Mouse (Mus musculus) lung, postnatal 0 days (tissue): ENCODE data around the gene Cd86. TPM values are rescaled to one million over a fixed set of nuclear protein-coding genes. Genes with fewer than 3 reads are reported as not detected.

Experiments
- ATAC-seq: fragments of 200-750 bp; cut with Nextera tagmentation; 2 replicates; pipeline ENCODE4 v1.8.0; 2017; ENCODE audit warnings: moderate library complexity
- DNase-seq: peaks from one replicate; pipeline ENCODE4 v3.0.0-alpha.2; 2016; ENCODE audit warnings: low spot score
- H3K27ac ChIP-seq: fragments of 300-500 bp; sonication (generic); 2 replicates; pipeline ENCODE4 v1.5.1; 2014; ENCODE audit warnings: antibody characterized with exemption, mild to moderate bottlenecking, low read length, mixed read lengths
- H3K27me3 ChIP-seq: fragments of 300-500 bp; sonication (generic); replicated peaks from 2 replicates; pipeline ENCODE4 v1.6.1; 2014; ENCODE audit warnings: low read length, mixed read lengths; ENCODE audit not compliant: insufficient read depth
- H3K36me3 ChIP-seq: fragments of 300-500 bp; sonication (generic); 2 replicates; pipeline ENCODE4 v1.6.1; 2014; ENCODE audit warnings: low read length, mixed read lengths; ENCODE audit not compliant: insufficient read depth
- H3K4me1 ChIP-seq: fragments of 300-500 bp; sonication (generic); 2 replicates; pipeline ENCODE4 v1.6.1; 2014; ENCODE audit warnings: antibody characterized with exemption, low read depth, low read length, mixed read lengths; ENCODE audit not compliant: insufficient read depth
- H3K4me2 ChIP-seq: fragments of 300-500 bp; sonication (generic); replicated peaks from 2 replicates; pipeline ENCODE4 v1.6.1; 2014; ENCODE audit warnings: low read depth, mild to moderate bottlenecking, low read length, moderate library complexity, mixed read lengths
- H3K4me3 ChIP-seq: fragments of 300-500 bp; sonication (generic); 2 replicates; pipeline ENCODE4 v1.5.1; 2014; ENCODE audit warnings: low read depth, low read length
- H3K9ac ChIP-seq: fragments of 300-500 bp; sonication (generic); replicated peaks from 2 replicates; pipeline ENCODE4 v1.6.1; 2014; ENCODE audit warnings: low read depth, mild to moderate bottlenecking
- H3K9me3 ChIP-seq: fragments of 300-500 bp; sonication (generic); 2 replicates; pipeline ENCODE4 v1.6.1; 2016; ENCODE audit warnings: low read length, mixed read lengths
- CTCF ChIP-seq: IDR thresholded peaks from 2 replicates; pipeline ENCODE4 v1.5.1; 2016; ENCODE audit warnings: antibody characterized with exemption, mild to moderate bottlenecking
- EP300 ChIP-seq: IDR thresholded peaks from 2 replicates; pipeline ENCODE4 v1.6.1; 2016; ENCODE audit warnings: antibody characterized with exemption, mild to moderate bottlenecking, control low read depth
- WGBS: fragments of 180-500 bp; shearing (Covaris S2); extraction: QIAGEN DNeasy Blood & Tissue Kit; methylation state at CpG from one replicate; pipeline ENCODE4 v1.1.7; 2014; 5-methylcytosine and 5-hydroxymethylcytosine counted together
- polyA plus RNA-seq: library from polyadenylated mRNA; unstranded; fragments of >200 nt; fragmentation: Nextera tagmentation; extraction: Ambion mirVana; gene quantifications from 2 replicates; pipeline ENCODE4 v1.2.1, GENCODE M21; 2015

Gene Cd86
- polyA plus RNA-seq, 1 experiment from 2014 or later = 2.6 TPM

GRCm38 (mm10) chr16:36666448-36667017 lies 652 bp upstream of the Cd86 start:
- no peak overlapping the region for H3K9ac ChIP-seq
- no peak for TF ChIP-seq CTCF
- TF ChIP-seq EP300 = no peak
- no peak overlapping the region for H3K4me3 ChIP-seq
- DNase-seq = no peak
- ATAC-seq = no peak
- WGBS = 81% methylated on average over 10 of the region's 10 CpGs
- no peaks in the 10 kb centered on the region for H3K27me3 ChIP-seq
- no peak overlapping the region for H3K27ac ChIP-seq
- no peak overlapping the region for H3K4me2 ChIP-seq
- no peaks in the 10 kb centered on the region for H3K4me1 ChIP-seq
- H3K36me3 ChIP-seq = no peaks in the 10 kb centered on the region
- H3K9me3 ChIP-seq = no peaks in the 10 kb centered on the region

- Histone ChIP-seq H3K36me3 (no peaks in the 10 kb centered on the region), H3K9me3 (no peaks in the 10 kb centered on the region), H3K27me3 (no peaks in the 10 kb centered on the region), H3K4me1 (no peaks in the 10 kb centered on the region), H3K4me2 (no peak overlapping the region), H3K9ac (no peak overlapping the region), H3K27ac (no peak overlapping the region), H3K4me3 (no peak overlapping the region)
- TF ChIP-seq CTCF = no peak
- TF ChIP-seq EP300 = no peak
- no peak for ATAC-seq
- no peak for DNase-seq
- WGBS = 71% methylated on average over 5 of the region's 5 CpGs
These were observed 2.4 kb downstream of the Cd86 start for GRCm38 (mm10) chr16:36663484-36663883.

- H3K27me3 ChIP-seq = no peaks in the 10 kb centered on the region
- H3K9me3 ChIP-seq = no peaks in the 10 kb centered on the region
- no peak overlapping the region for H3K4me2 ChIP-seq
- TF ChIP-seq EP300 = no peak
- no peak for TF ChIP-seq CTCF
- no peak for ATAC-seq
- no peak overlapping the region for H3K4me3 ChIP-seq
- no peak for DNase-seq
- WGBS = 80% methylated on average over 10 of the region's 10 CpGs
- no peaks in the 10 kb centered on the region for H3K36me3 ChIP-seq
- H3K27ac ChIP-seq = no peak overlapping the region
- H3K4me1 ChIP-seq = no peaks in the 10 kb centered on the region
- no peak overlapping the region for H3K9ac ChIP-seq
These were observed 4.6 kb downstream of the Cd86 start for GRCm38 (mm10) chr16:36661330-36661729.

- Histone ChIP-seq H3K27ac (no peak overlapping the region), H3K9me3 (no peaks in the 10 kb centered on the region), H3K4me2 (no peak overlapping the region), H3K9ac (no peak overlapping the region), H3K36me3 (no peaks in the 10 kb centered on the region), H3K4me3 (no peak overlapping the region), H3K27me3 (no peaks in the 10 kb centered on the region), H3K4me1 (no peaks in the 10 kb centered on the region)
- ATAC-seq = no peak
- TF ChIP-seq CTCF (no peak), EP300 (no peak)
- peak; percentile 32 for DNase-seq
- WGBS = 80% methylated on average over 4 of the region's 4 CpGs
These were observed 10.0 kb downstream of the Cd86 start for GRCm38 (mm10) chr16:36655910-36656309.

GRCm38 (mm10) chr16:36655199-36655598 lies 10.7 kb downstream of the Cd86 start:
- no peak for ATAC-seq
- Histone ChIP-seq H3K27me3 (no peaks in the 10 kb centered on the region), H3K4me1 (no peaks in the 10 kb centered on the region), H3K9me3 (no peaks in the 10 kb centered on the region), H3K36me3 (no peaks in the 10 kb centered on the region), H3K9ac (no peak overlapping the region), H3K4me2 (no peak overlapping the region), H3K27ac (no peak overlapping the region), H3K4me3 (no peak overlapping the region)
- DNase-seq = no peak
- TF ChIP-seq EP300 (no peak), CTCF (no peak)
- WGBS = 82% methylated on average over 1 of the region's 1 CpGs

- Histone ChIP-seq H3K9ac (no peak overlapping the region), H3K36me3 (no peaks in the 10 kb centered on the region), H3K9me3 (no peaks in the 10 kb centered on the region), H3K4me2 (no peak overlapping the region), H3K4me3 (no peak overlapping the region), H3K27me3 (no peaks in the 10 kb centered on the region), H3K4me1 (no peaks in the 10 kb centered on the region), H3K27ac (no peak overlapping the region)
- DNase-seq = no peak
- WGBS = 64% methylated on average over 6 of the region's 6 CpGs
- TF ChIP-seq EP300 (no peak), CTCF (no peak)
- ATAC-seq = no peak
These were observed 14.6 kb downstream of the Cd86 start for GRCm38 (mm10) chr16:36651174-36651766.
